Mouse (Mus musculus): Measurements from ENCODE around the gene Twnk. TPM values are rescaled to one million over a fixed set of nuclear protein-coding genes. Genes with fewer than 3 reads are reported as not detected.

Gene Twnk
- total RNA-seq, 2 experiments from 2014 or later = 29.8 to 30.2 TPM

- intact Hi-C loops (cut with DNase I) = no loop called here
- peak; percentile 80 to 83 for DNase-seq
Measured at GRCm38 (mm10) chr19:45046523-45047321, 41.3 kb downstream of the Twnk start.

- intact Hi-C loops (cut with DNase I) = no loop called here
Measured at GRCm38 (mm10) chr19:45047417-45047934, 42.0 kb downstream of the Twnk start, which contains the start of gene Sfxn3. TSS of gene Sfxn3 (plus strand) at chr19:45047503.

GRCm38 (mm10) chr19:45047935-45048643 lies 42.6 kb downstream of the Twnk start:
- intact Hi-C loops (cut with DNase I) = no loop called here

More at GRCm38 (mm10) chr19:45047417-45047934, 42.0 kb downstream of the Twnk start, which contains the start of gene Sfxn3:
- peak; percentile 94 to 96 for DNase-seq

GRCm38 (mm10) chr19:45048644-45049365 lies 43.3 kb downstream of the Twnk start:
- intact Hi-C loops (cut with DNase I) = no loop called here
- DNase-seq = no peak

More at GRCm38 (mm10) chr19:45047935-45048643, 42.6 kb downstream of the Twnk start:
- DNase-seq = peak; percentile 43 to 66

GRCm38 (mm10) chr19:45049523-45049922 lies 44.1 kb downstream of the Twnk start:
- no peak for DNase-seq

GRCm38 (mm10) chr19:45053451-45053850 lies 48.0 kb downstream of the Twnk start:
- DNase-seq = no peak
- intact Hi-C loops (cut with DNase I) = no loop called here

More at GRCm38 (mm10) chr19:45049523-45049922, 44.1 kb downstream of the Twnk start:
- intact Hi-C loops (cut with DNase I) = no loop called here

GRCm38 (mm10) chr19:45054892-45055690 lies 49.6 kb downstream of the Twnk start:
- intact Hi-C loops (cut with DNase I) = no loop called here
- no peak for DNase-seq

GRCm38 (mm10) chr19:45056364-45056763 lies 50.9 kb downstream of the Twnk start:
- no peak for DNase-seq

GRCm38 (mm10) chr19:45056908-45057698 lies 51.6 kb downstream of the Twnk start:
- intact Hi-C loops (cut with DNase I) = no loop called here
- no peak for DNase-seq

More at GRCm38 (mm10) chr19:45056364-45056763, 50.9 kb downstream of the Twnk start:
- intact Hi-C loops (cut with DNase I) = no loop called here

GRCm38 (mm10) chr19:45057724-45058112 lies 52.3 kb downstream of the Twnk start:
- intact Hi-C loops (cut with DNase I) = loop anchor here (2.0 kb wide), 1 partner anchor 17 kb away; the partner anchor contains the start of gene Kazald1
- DNase-seq = no peak

GRCm38 (mm10) chr19:45058113-45058839 lies 52.8 kb downstream of the Twnk start:
- intact Hi-C loops (cut with DNase I) = loop anchor here (2.0 kb wide), 1 partner anchor 17 kb away; the partner anchor contains the start of gene Kazald1

GRCm38 (mm10) chr19:45058841-45059240 lies 53.4 kb downstream of the Twnk start:
- DNase-seq = no peak
- intact Hi-C loops (cut with DNase I) = loop anchor here (2.0 kb wide), 1 partner anchor 16 kb away; the partner anchor contains the start of gene Kazald1

More at GRCm38 (mm10) chr19:45058113-45058839, 52.8 kb downstream of the Twnk start:
- DNase-seq = peak; percentile 93 to 94

Other genes with a start within 250 kb of the Twnk start
- not detected for gene Pax2, start 249.6 kb upstream of the Twnk start, total RNA-seq (2021)
- gene Slf2, start 74.5 kb upstream of the Twnk start, total RNA-seq (2021) = 10 to 100 TPM; 21.4 to 23.3 TPM
- gene Sema4g, start 16.6 kb upstream of the Twnk start, total RNA-seq (2021) = under 1 TPM; 0.14 to 0.30 TPM
- 10 to 100 TPM; 48.6 to 52.3 TPM for gene Mrpl43, start 779 bp downstream of the Twnk start, total RNA-seq (2021)
- 10 to 100 TPM; 61.0 to 69.7 TPM for gene Lzts2, start 8.8 kb downstream of the Twnk start, total RNA-seq (2021)
- under 1 TPM; 0.11 to 0.19 TPM for gene Pdzd7, start 40.1 kb downstream of the Twnk start, total RNA-seq (2021)
- gene Sfxn3, start 41.8 kb downstream of the Twnk start, total RNA-seq (2021) = 10 to 100 TPM; 11.6 to 14.2 TPM
- 1 to 10 TPM; 4.6 to 4.8 TPM for gene Kazald1, start 69.6 kb downstream of the Twnk start, total RNA-seq (2021)
- not detected for gene Tlx1, start 145.0 kb downstream of the Twnk start, total RNA-seq (2021)
- gene Lbx1, start 230.1 kb downstream of the Twnk start, total RNA-seq (2021) = under 1 TPM in 1 of 2 experiments, not detected in 1; 0.11 TPM